Mouse (Mus musculus) right cerebral cortex, postnatal 25 days (tissue): ENCODE data around the gene Psd4.

Source experiments
- DNase-seq: peaks from one replicate; pipeline ENCODE4 v3.0.0; 2022

Psd4 gene

GRCm38 (mm10) chr2:24440056-24440455 is 72.7 kb downstream of the Psd4 start:
- DNase-seq: no peak

- DNase-seq: no peak
These were observed 74.5 kb downstream of the Psd4 start for GRCm38 (mm10) chr2:24441899-24442298.

GRCm38 (mm10) chr2:24442303-24442925 is 75.0 kb downstream of the Psd4 start:
- no peak for DNase-seq

- DNase-seq: no peak
These were observed 75.9 kb downstream of the Psd4 start for GRCm38 (mm10) chr2:24443256-24443790.

- no peak for DNase-seq
These were observed 81.7 kb downstream of the Psd4 start for GRCm38 (mm10) chr2:24449111-24449510.

- DNase-seq: no peak
These were observed 85.8 kb downstream of the Psd4 start for GRCm38 (mm10) chr2:24453206-24453605.

- no peak for DNase-seq
These were observed 87.1 kb downstream of the Psd4 start for GRCm38 (mm10) chr2:24454429-24455011.

GRCm38 (mm10) chr2:24455057-24455855 is 87.9 kb downstream of the Psd4 start:
- no peak for DNase-seq

GRCm38 (mm10) chr2:24456841-24457240 is 89.5 kb downstream of the Psd4 start:
- no peak for DNase-seq

GRCm38 (mm10) chr2:24460112-24460807 is 92.9 kb downstream of the Psd4 start:
- DNase-seq: no peak

GRCm38 (mm10) chr2:24460808-24461127 is 93.4 kb downstream of the Psd4 start:
- DNase-seq: no peak
